Mouse (Mus musculus) lung, postnatal 0 days (tissue): ENCODE results near the gene Mpp6. TPM values are rescaled to one million over a fixed set of nuclear protein-coding genes. Genes with fewer than 3 reads are reported as not detected.

Experiments
- ATAC-seq: fragments of 200-750 bp; cut with Nextera tagmentation; 2 replicates; pipeline ENCODE4 v1.8.0; 2017; ENCODE audit warnings: moderate library complexity
- DNase-seq: peaks from one replicate; pipeline ENCODE4 v3.0.0-alpha.2; 2016; ENCODE audit warnings: low spot score
- H3K27ac ChIP-seq: fragments of 300-500 bp; sonication (generic); 2 replicates; pipeline ENCODE4 v1.5.1; 2014; ENCODE audit warnings: antibody characterized with exemption, mild to moderate bottlenecking, low read length, mixed read lengths
- H3K27me3 ChIP-seq: fragments of 300-500 bp; sonication (generic); replicated peaks from 2 replicates; pipeline ENCODE4 v1.6.1; 2014; ENCODE audit warnings: low read length, mixed read lengths; ENCODE audit not compliant: insufficient read depth
- H3K36me3 ChIP-seq: fragments of 300-500 bp; sonication (generic); 2 replicates; pipeline ENCODE4 v1.6.1; 2014; ENCODE audit warnings: low read length, mixed read lengths; ENCODE audit not compliant: insufficient read depth
- H3K4me1 ChIP-seq: fragments of 300-500 bp; sonication (generic); 2 replicates; pipeline ENCODE4 v1.6.1; 2014; ENCODE audit warnings: antibody characterized with exemption, low read depth, low read length, mixed read lengths; ENCODE audit not compliant: insufficient read depth
- H3K4me2 ChIP-seq: fragments of 300-500 bp; sonication (generic); replicated peaks from 2 replicates; pipeline ENCODE4 v1.6.1; 2014; ENCODE audit warnings: low read depth, mild to moderate bottlenecking, low read length, moderate library complexity, mixed read lengths
- H3K4me3 ChIP-seq: fragments of 300-500 bp; sonication (generic); 2 replicates; pipeline ENCODE4 v1.5.1; 2014; ENCODE audit warnings: low read depth, low read length
- H3K9ac ChIP-seq: fragments of 300-500 bp; sonication (generic); replicated peaks from 2 replicates; pipeline ENCODE4 v1.6.1; 2014; ENCODE audit warnings: low read depth, mild to moderate bottlenecking
- H3K9me3 ChIP-seq: fragments of 300-500 bp; sonication (generic); 2 replicates; pipeline ENCODE4 v1.6.1; 2016; ENCODE audit warnings: low read length, mixed read lengths
- CTCF ChIP-seq: IDR thresholded peaks from 2 replicates; pipeline ENCODE4 v1.5.1; 2016; ENCODE audit warnings: antibody characterized with exemption, mild to moderate bottlenecking
- EP300 ChIP-seq: IDR thresholded peaks from 2 replicates; pipeline ENCODE4 v1.6.1; 2016; ENCODE audit warnings: antibody characterized with exemption, mild to moderate bottlenecking, control low read depth
- WGBS: fragments of 180-500 bp; shearing (Covaris S2); extraction: QIAGEN DNeasy Blood & Tissue Kit; methylation state at CpG from one replicate; pipeline ENCODE4 v1.1.7; 2014; 5-methylcytosine and 5-hydroxymethylcytosine counted together
- polyA plus RNA-seq: library from polyadenylated mRNA; unstranded; fragments of >200 nt; fragmentation: Nextera tagmentation; extraction: Ambion mirVana; gene quantifications from 2 replicates; pipeline ENCODE4 v1.2.1, GENCODE M21; 2015

Mpp6 gene
- polyA plus RNA-seq = 26.1 and 26.4 TPM in 2 replicates

DNA sequence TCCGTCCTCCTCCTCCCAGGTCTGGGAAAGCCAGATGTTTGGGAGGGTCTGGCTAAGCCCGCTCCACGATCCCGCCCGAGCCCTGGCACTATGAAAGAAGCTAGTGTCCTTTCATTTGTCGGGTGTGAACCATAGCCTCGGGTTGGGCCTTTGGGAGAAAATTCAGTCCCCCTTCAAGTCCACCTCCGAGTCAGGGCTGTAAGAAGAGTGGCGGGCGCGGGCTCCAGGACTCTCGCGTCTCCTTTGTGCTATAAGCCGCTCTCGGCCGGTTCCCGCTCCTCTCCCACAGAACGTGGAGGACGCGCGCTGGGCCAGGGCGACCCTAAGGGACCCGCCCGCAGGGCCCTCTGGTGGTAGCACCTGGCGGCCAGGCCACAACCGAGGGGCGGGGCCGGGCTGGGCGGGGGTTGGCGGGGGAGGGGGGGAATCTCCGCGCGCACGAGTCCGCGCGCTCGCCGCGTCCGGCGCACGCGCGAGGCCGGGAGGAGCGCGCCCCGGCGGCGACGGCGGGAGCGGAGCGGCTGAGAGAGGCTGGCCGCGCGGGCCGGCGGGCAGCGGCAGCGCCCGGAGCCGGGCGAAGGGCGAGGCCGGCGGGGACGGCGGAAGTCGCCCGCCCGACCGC lies at the start of gene Mpp6:
TSS of gene Mpp6 (plus strand) at position 485 of the 622 bp plus-strand sequence.
- peak; percentile 88 for DNase-seq
- Histone ChIP-seq H3K4me2 (peak within 1 kb of the TSS; percentile 95), H3K27ac (peak within 1 kb of the TSS; percentile 75), H3K4me3 (peak within 1 kb of the TSS; percentile 87), H3K9ac (peak within 1 kb of the TSS; percentile 50), H3K27me3 (no peaks in the 10 kb centered on the region), H3K4me1 (0 out of 2 replicates have a peak, but pooled peaks cover 7% of the 10 kb centered on the region), H3K36me3 (no peaks in the 10 kb centered on the region), H3K9me3 (no peaks in the 10 kb centered on the region)
- peak; percentile 93 for ATAC-seq
- WGBS = 2% methylated on average over 18 of the region's 74 CpGs
- TF ChIP-seq EP300 (no peak), CTCF (peak; percentile 66)

DNA sequence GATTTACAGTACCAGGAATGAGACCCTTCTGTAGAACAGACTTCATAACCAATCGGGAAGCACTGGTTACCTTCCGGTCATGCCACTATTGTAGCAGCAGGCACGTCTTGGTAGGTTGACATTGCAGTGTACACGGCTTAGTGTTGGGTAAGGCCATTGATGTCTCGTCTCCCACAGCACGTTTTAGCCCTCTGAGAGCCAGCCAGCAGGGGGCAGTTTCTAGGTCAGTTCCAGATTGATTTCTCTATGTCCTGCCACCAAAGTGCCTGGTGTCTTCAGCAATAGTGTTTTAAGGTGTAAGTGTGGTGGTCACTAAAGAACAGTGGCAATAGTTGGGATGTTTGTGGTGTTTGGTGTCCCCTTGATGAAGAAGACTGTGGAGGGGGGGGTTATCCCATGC lies 43.9 kb upstream of the Mpp6 start:
- no peak overlapping the region for H3K27ac ChIP-seq
- H3K4me1 ChIP-seq = no peaks in the 10 kb centered on the region
- H3K9ac ChIP-seq = no peak overlapping the region
- H3K9me3 ChIP-seq = no peaks in the 10 kb centered on the region
- no peaks in the 10 kb centered on the region for H3K36me3 ChIP-seq
- 75% methylated on average over 6 of the region's 6 CpGs for WGBS
- TF ChIP-seq CTCF (no peak), EP300 (no peak)
- no peak for DNase-seq
- H3K27me3 ChIP-seq = no peaks in the 10 kb centered on the region
- no peak overlapping the region for H3K4me3 ChIP-seq
- no peak overlapping the region for H3K4me2 ChIP-seq
- no peak for ATAC-seq

DNA sequence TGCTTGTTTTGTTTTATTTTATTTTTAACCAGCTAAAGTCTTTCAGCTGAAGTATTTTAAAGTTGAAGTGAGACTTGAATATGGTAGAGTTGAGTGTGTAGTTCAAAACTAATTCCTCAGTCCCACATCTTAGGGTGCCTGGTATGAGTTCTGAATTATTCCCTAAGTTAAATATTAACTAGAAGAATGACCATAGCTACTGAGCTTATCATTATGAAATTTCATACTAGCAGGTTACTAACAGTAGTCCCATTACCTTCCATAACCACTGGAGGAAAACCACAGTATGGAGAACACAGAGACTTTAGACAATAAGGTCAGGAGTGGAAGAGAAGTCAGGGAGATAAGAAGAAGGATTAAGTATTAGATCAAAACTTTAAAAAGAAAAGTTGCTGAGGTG lies 41.6 kb upstream of the Mpp6 start:
- ATAC-seq (no peak), DNase-seq (no peak)
- Histone ChIP-seq H3K4me3 (no peak overlapping the region), H3K4me2 (no peak overlapping the region), H3K36me3 (no peaks in the 10 kb centered on the region), H3K9ac (no peak overlapping the region), H3K4me1 (no peaks in the 10 kb centered on the region), H3K9me3 (no peaks in the 10 kb centered on the region), H3K27me3 (no peaks in the 10 kb centered on the region), H3K27ac (no peak overlapping the region)
- TF ChIP-seq EP300 (no peak), CTCF (no peak)

DNA sequence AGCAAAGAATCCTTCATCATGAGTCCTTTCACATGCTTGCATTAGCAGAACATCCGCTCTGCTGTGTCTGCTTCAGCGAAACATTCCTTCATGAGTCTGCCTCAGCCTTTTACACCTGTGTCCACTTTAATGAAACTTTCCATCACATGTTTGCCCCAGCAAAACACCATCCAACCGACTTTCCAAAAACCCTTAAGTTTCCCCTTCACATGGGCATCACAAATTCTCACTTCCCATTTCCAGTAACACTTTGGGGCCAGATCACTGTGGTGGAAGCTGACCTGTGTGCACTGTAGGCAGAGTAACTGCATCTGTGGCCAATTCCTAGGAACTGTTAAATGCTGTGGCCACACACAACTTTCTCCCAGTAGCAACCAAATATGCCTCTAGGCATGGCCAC lies 34.8 kb upstream of the Mpp6 start:
- Histone ChIP-seq H3K9me3 (no peaks in the 10 kb centered on the region), H3K4me2 (no peak overlapping the region), H3K36me3 (no peaks in the 10 kb centered on the region), H3K4me1 (no peaks in the 10 kb centered on the region), H3K9ac (no peak overlapping the region), H3K4me3 (no peak overlapping the region), H3K27ac (no peak overlapping the region), H3K27me3 (no peaks in the 10 kb centered on the region)
- DNase-seq (no peak), ATAC-seq (no peak)
- WGBS = 80% methylated on average over 3 of the region's 3 CpGs
- TF ChIP-seq EP300 (no peak), CTCF (no peak)

DNA sequence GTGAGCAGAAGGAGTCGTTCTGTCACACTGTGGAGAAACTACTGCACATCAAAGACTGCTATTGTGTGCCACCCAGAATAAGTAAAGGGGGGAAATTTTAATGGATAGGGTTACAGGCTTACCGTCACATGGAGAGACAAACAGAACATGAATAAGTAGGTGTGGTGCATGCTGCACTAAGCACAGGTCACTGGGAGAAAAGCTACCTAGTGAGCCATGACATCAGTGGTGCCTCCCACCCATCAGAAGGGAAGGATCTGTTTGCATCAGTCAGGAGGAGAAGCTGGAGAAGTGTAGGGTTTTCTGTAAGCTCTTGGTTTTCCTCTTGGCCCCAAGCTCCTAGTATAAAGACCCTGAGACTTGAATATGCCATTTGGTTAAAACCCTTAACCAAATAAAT lies 33.6 kb upstream of the Mpp6 start:
- no peak for ATAC-seq

DNA sequence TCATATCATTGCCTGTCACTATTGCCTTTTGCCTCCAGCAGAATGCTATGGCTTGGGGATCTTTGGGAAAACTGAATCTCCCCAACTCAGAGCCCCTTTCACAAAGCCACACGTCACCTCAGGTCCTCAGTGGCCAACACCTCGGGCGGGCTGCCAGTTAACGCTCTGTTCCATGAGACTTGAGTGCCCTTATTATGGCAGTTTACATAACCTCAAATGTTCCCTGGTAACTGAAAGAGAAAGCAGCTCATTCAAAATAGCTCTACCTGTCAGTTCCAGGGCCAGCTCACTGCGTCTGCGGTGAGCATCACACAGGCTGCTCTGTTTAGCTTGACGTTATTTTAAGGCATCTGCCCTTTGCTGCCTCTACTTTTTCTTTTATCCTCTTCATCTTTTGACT lies 29.6 kb upstream of the Mpp6 start:
- ATAC-seq (peak; percentile 53), DNase-seq (peak; percentile 74)
- Histone ChIP-seq H3K4me3 (no peak overlapping the region), H3K36me3 (no peaks in the 10 kb centered on the region), H3K9me3 (no peaks in the 10 kb centered on the region), H3K27ac (no peak overlapping the region), H3K27me3 (no peaks in the 10 kb centered on the region), H3K4me1 (no peaks in the 10 kb centered on the region), H3K9ac (no peak overlapping the region), H3K4me2 (no peak overlapping the region)
- TF ChIP-seq CTCF = no peak
- 33% methylated on average over 7 of the region's 7 CpGs for WGBS

More for the DNA sequence above, 33.6 kb upstream of the Mpp6 start:
- 35% methylated on average over 2 of the region's 2 CpGs for WGBS
- H3K4me3 ChIP-seq = no peak overlapping the region
- no peaks in the 10 kb centered on the region for H3K36me3 ChIP-seq
- no peaks in the 10 kb centered on the region for H3K27me3 ChIP-seq
- no peak for DNase-seq
- no peak overlapping the region for H3K9ac ChIP-seq
- H3K9me3 ChIP-seq = no peaks in the 10 kb centered on the region
- H3K27ac ChIP-seq = no peak overlapping the region
- no peaks in the 10 kb centered on the region for H3K4me1 ChIP-seq
- TF ChIP-seq EP300 (no peak), CTCF (no peak)
- H3K4me2 ChIP-seq = no peak overlapping the region

DNA sequence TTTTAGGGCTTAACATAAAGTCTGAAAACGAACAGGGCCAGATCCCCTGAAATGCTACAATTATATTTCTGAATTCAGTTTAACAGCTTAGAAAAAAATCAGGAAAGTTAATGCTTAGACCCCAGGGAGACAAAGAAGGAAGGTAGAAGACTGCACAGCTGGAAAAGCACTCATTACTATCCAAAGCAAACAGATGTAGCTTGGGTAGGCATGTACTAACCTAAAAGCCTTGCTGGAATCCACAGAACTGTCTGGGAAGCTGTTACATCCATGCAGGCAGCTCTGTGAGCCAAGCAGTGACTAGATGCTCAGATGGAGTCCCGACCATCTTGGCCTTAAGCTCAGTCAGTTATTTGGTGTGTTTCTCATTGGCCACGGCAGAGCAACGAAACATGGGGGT lies 24.8 kb upstream of the Mpp6 start:
- H3K9ac ChIP-seq = no peak overlapping the region
- 70% methylated on average over 4 of the region's 4 CpGs for WGBS
- H3K4me2 ChIP-seq = no peak overlapping the region
- no peak overlapping the region for H3K4me3 ChIP-seq
- no peaks in the 10 kb centered on the region for H3K36me3 ChIP-seq
- TF ChIP-seq CTCF = no peak
- TF ChIP-seq EP300 = no peak
- H3K27me3 ChIP-seq = no peaks in the 10 kb centered on the region
- ATAC-seq (no peak), DNase-seq (no peak)
- no peaks in the 10 kb centered on the region for H3K9me3 ChIP-seq
- no peak overlapping the region for H3K27ac ChIP-seq
- H3K4me1 ChIP-seq = no peaks in the 10 kb centered on the region
